Mouse (Mus musculus) forebrain, embryonic 16.5 days (tissue): Measurements from ENCODE around the gene Chrm3. TPM values are rescaled to one million over a fixed set of nuclear protein-coding genes. Genes with fewer than 3 reads are reported as not detected.

Experiments
- ATAC-seq: fragments of 200-750 bp; cut with Nextera tagmentation; 2 replicates; pipeline ENCODE4 v1.8.0; 2017; ENCODE audit warnings: mild to moderate bottlenecking, moderate library complexity
- H3K27ac ChIP-seq: fragments of 300-500 bp; sonication (generic); 2 replicates; pipeline ENCODE4 v1.5.1; 2014; ENCODE audit warnings: low read length, control low read depth
- H3K27me3 ChIP-seq: fragments of 300-500 bp; sonication (generic); replicated peaks from 2 replicates; pipeline ENCODE4 v1.6.1; 2014; ENCODE audit warnings: low read length; ENCODE audit not compliant: control insufficient read depth, insufficient read depth
- H3K36me3 ChIP-seq: fragments of 300-500 bp; sonication (generic); 2 replicates; pipeline ENCODE4 v1.6.1; 2014; ENCODE audit not compliant: control insufficient read depth, insufficient read depth
- H3K4me1 ChIP-seq: fragments of 300-500 bp; sonication (generic); replicated peaks from 2 replicates; pipeline ENCODE4 v1.6.1; 2014; ENCODE audit warnings: low read length; ENCODE audit not compliant: control insufficient read depth, insufficient read depth
- H3K4me2 ChIP-seq: fragments of 300-500 bp; sonication (generic); 2 replicates; pipeline ENCODE4 v1.6.1; 2014; ENCODE audit warnings: mild to moderate bottlenecking, low read length, control low read depth
- H3K4me3 ChIP-seq: fragments of 300-500 bp; sonication (generic); replicated peaks from 2 replicates; pipeline ENCODE4 v1.5.1; 2014; ENCODE audit warnings: mild to moderate bottlenecking, low read length, control low read depth
- H3K9ac ChIP-seq: fragments of 300-500 bp; sonication (generic); replicated peaks from 2 replicates; pipeline ENCODE4 v1.6.1; 2014; ENCODE audit warnings: low read depth, low read length, control low read depth
- H3K9me3 ChIP-seq: fragments of 300-500 bp; sonication (generic); 2 replicates; pipeline ENCODE4 v1.6.1; 2016; ENCODE audit warnings: low read length; ENCODE audit not compliant: control insufficient read depth
- WGBS: fragments of 180-500 bp; shearing (Covaris S2); extraction: QIAGEN DNeasy Blood & Tissue Kit; methylation state at CpG from one replicate; pipeline ENCODE4 v1.1.7; 2014; 5-methylcytosine and 5-hydroxymethylcytosine counted together
- polyA plus RNA-seq: library from polyadenylated mRNA; unstranded; fragments of >200 nt; fragmentation: Nextera tagmentation; extraction: Ambion mirVana; gene quantifications from 2 replicates; pipeline ENCODE4 v1.2.1, GENCODE M21; 2015

The Chrm3 gene
- polyA plus RNA-seq, 1 experiment from 2014 or later: 2.2 TPM

GRCm38 (mm10) chr13:10335558-10335957 is 25.1 kb downstream of the Chrm3 start:
- no peak overlapping the region for H3K27ac ChIP-seq
- H3K4me3 ChIP-seq: no peak overlapping the region
- H3K4me1 ChIP-seq: no peaks in the 10 kb centered on the region
- H3K4me2 ChIP-seq: no peak overlapping the region
- no peaks in the 10 kb centered on the region for H3K9me3 ChIP-seq
- H3K36me3 ChIP-seq: no peaks in the 10 kb centered on the region
- ATAC-seq: no peak
- no peaks in the 10 kb centered on the region for H3K27me3 ChIP-seq
- H3K9ac ChIP-seq: no peak overlapping the region

GRCm38 (mm10) chr13:10332762-10333161 is 27.9 kb downstream of the Chrm3 start:
- no peak for ATAC-seq
- 79% methylated on average over 4 of the region's 4 CpGs for WGBS
- no peak overlapping the region for H3K27ac ChIP-seq
- H3K27me3 ChIP-seq: no peaks in the 10 kb centered on the region
- H3K4me2 ChIP-seq: no peak overlapping the region
- H3K4me1 ChIP-seq: no peaks in the 10 kb centered on the region
- no peaks in the 10 kb centered on the region for H3K36me3 ChIP-seq
- no peak overlapping the region for H3K9ac ChIP-seq
- no peak overlapping the region for H3K4me3 ChIP-seq
- H3K9me3 ChIP-seq: no peaks in the 10 kb centered on the region

- Histone ChIP-seq H3K9ac (no peak overlapping the region), H3K4me1 (no peaks in the 10 kb centered on the region), H3K4me3 (no peak overlapping the region), H3K27ac (no peak overlapping the region), H3K9me3 (no peaks in the 10 kb centered on the region), H3K36me3 (no peaks in the 10 kb centered on the region), H3K4me2 (no peak overlapping the region), H3K27me3 (no peaks in the 10 kb centered on the region)
- ATAC-seq: no peak
Measured at GRCm38 (mm10) chr13:10309811-10310210, 50.8 kb downstream of the Chrm3 start.

DNA sequence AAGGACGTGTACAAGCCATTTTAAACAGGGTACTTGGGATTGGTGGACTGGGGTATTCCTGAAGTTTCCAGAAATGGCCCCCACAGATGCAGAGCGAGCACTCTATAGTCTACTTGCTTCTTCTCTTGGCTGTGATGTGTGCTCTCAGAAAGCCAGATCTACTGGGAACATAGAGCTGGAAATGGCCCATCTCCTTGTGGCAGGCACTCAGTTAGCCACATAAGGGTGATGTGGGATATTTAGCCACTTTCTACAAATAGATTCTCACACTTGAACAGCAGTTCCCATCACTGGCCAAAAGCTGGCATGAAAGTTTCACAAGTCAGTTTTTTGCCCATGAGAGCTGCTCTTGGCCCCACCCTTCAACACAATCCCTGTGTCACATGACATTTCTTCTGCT is 65.5 kb downstream of the Chrm3 start:
- H3K9me3 ChIP-seq: no peaks in the 10 kb centered on the region
- H3K36me3 ChIP-seq: no peaks in the 10 kb centered on the region
- no peaks in the 10 kb centered on the region for H3K4me1 ChIP-seq
- no peak overlapping the region for H3K4me3 ChIP-seq
- ATAC-seq: no peak
- no peak overlapping the region for H3K9ac ChIP-seq
- no peak overlapping the region for H3K27ac ChIP-seq
- H3K27me3 ChIP-seq: no peaks in the 10 kb centered on the region
- H3K4me2 ChIP-seq: no peak overlapping the region
- WGBS: 68% methylated on average over 2 of the region's 2 CpGs

- H3K36me3 ChIP-seq: no peaks in the 10 kb centered on the region
- H3K4me3 ChIP-seq: no peak overlapping the region
- H3K4me1 ChIP-seq: no peaks in the 10 kb centered on the region
- 88% methylated on average over 4 of the region's 4 CpGs for WGBS
- H3K27ac ChIP-seq: no peak overlapping the region
- ATAC-seq: no peak
- no peak overlapping the region for H3K4me2 ChIP-seq
- H3K9ac ChIP-seq: no peak overlapping the region
- no peaks in the 10 kb centered on the region for H3K27me3 ChIP-seq
- H3K9me3 ChIP-seq: no peaks in the 10 kb centered on the region
Measured at GRCm38 (mm10) chr13:10284331-10284730, 76.3 kb downstream of the Chrm3 start.

- 85% methylated on average over 1 of the region's 1 CpGs for WGBS
- ATAC-seq: no peak
- no peaks in the 10 kb centered on the region for H3K4me1 ChIP-seq
- H3K9me3 ChIP-seq: no peaks in the 10 kb centered on the region
- H3K27ac ChIP-seq: no peak overlapping the region
- H3K27me3 ChIP-seq: no peaks in the 10 kb centered on the region
- H3K4me2 ChIP-seq: no peak overlapping the region
- H3K9ac ChIP-seq: no peak overlapping the region
- no peak overlapping the region for H3K4me3 ChIP-seq
- no peaks in the 10 kb centered on the region for H3K36me3 ChIP-seq
Measured at GRCm38 (mm10) chr13:10274907-10275306, 85.7 kb downstream of the Chrm3 start.

DNA sequence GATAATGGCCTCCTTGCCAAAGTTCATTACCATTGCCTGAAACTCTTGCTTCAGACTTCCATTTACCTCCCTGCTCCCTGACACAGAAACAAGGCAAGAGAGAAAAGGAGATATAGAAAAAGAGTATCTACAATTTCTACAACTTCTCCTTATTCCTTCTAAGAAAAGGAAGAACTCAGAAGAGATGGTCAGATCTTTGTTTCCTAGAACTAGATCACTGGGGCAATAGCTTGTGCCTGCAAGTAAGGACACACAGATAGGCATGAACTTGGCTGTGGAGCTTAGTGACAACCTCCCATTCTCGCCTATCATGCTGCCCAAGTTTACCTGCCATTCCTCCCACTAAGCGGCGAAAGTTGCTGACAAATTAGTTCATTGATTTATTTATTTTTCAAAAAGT is 96.9 kb downstream of the Chrm3 start:
- ATAC-seq: no peak
- no peak overlapping the region for H3K4me3 ChIP-seq
- H3K4me1 ChIP-seq: no peaks in the 10 kb centered on the region
- no peaks in the 10 kb centered on the region for H3K36me3 ChIP-seq
- 92% methylated on average over 3 of the region's 3 CpGs for WGBS
- H3K27me3 ChIP-seq: no peaks in the 10 kb centered on the region
- no peak overlapping the region for H3K4me2 ChIP-seq
- H3K9me3 ChIP-seq: no peaks in the 10 kb centered on the region
- H3K9ac ChIP-seq: no peak overlapping the region
- H3K27ac ChIP-seq: no peak overlapping the region

DNA sequence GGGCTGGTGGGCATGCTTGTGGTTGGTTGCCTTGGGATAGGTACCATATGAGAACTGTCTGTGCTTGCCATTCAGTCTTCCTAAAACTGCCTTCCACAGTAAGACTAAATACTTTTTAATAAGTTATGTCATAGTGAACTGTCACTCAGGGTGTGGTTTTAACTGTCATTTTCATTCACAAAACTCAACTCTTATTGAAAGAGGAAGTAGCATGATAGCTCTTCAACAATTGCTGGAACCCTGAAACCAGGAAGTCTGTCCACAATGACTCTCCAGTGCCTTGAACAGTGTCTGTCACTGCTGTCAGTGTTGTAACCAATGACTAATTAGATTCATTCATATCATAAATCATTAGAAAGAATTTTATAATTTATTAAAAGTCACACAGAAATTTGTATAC is 107.6 kb downstream of the Chrm3 start:
- no peak overlapping the region for H3K27ac ChIP-seq
- H3K27me3 ChIP-seq: no peaks in the 10 kb centered on the region
- H3K9me3 ChIP-seq: no peaks in the 10 kb centered on the region
- H3K4me3 ChIP-seq: no peak overlapping the region
- no peak overlapping the region for H3K4me2 ChIP-seq
- H3K9ac ChIP-seq: no peak overlapping the region
- ATAC-seq: no peak
- no peaks in the 10 kb centered on the region for H3K36me3 ChIP-seq
- no peaks in the 10 kb centered on the region for H3K4me1 ChIP-seq

DNA sequence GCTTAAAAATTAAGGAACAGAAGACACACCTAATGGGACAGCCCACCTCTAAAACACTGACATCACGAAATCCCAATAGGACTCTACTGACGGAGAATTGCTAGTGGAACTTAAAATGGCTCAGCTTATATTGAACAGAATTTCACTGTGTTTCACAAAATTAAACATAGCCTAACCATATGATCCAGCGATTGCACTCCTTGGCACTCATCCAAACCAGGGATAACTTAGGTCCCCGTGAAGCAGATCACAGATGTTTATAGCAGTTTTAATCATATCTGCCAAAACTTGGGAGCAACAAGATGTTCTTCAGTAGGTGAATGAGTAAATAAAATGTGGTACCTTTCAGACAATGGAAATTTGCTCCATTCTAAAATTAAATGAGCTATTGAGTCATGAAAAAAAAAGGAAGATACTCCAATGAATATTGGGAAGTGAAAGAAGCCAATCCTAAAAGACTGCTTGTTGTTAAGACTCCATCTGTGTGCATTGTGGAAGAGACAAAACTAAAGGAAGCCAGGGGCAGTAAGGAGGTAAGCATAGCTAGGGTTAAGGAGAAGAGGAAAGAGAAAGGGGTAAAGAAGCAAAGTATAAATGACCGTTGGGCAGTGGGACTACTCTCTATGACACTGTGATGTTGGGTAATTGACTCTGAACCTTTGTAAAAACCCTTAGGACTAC is 109.0 kb downstream of the Chrm3 start:
- Histone ChIP-seq H3K4me3 (no peak overlapping the region), H3K27me3 (no peaks in the 10 kb centered on the region), H3K9ac (no peak overlapping the region), H3K27ac (no peak overlapping the region), H3K9me3 (no peaks in the 10 kb centered on the region), H3K4me1 (no peaks in the 10 kb centered on the region), H3K4me2 (no peak overlapping the region), H3K36me3 (no peaks in the 10 kb centered on the region)
- ATAC-seq: no peak
- WGBS: 79% methylated on average over 5 of the region's 5 CpGs
